Mouse (Mus musculus) ES-Bruce4 (cell line): ENCODE data around the gene Itga1.

ENCODE experiments used
- CTCF ChIP-seq: IDR thresholded peaks from one replicate; pipeline ENCODE4 v1.8.1; 2011; ENCODE audit warnings: low read depth, low read length
- POLR2A ChIP-seq: IDR thresholded peaks from one replicate; pipeline ENCODE4 v1.8.1; 2011; ENCODE audit warnings: low read length; ENCODE audit not compliant: insufficient read depth

GRCm38 (mm10) chr13:115057555-115057954 is 44.2 kb downstream of the Itga1 start:
- TF ChIP-seq POLR2A: no peak
- no peak for TF ChIP-seq CTCF
